Mouse (Mus musculus) cerebellum, adult 2 months (tissue): ENCODE measurements at regions not wholly inside any gene's neighbourhood (a gene's known extent, or its start where the extent isn't known, plus 50 kb on each side); places are given as distances from the start of the nearest gene placed in this dataset.

ENCODE experiments used
- DNase-seq, 2 experiments: peaks; one replicate each; pipeline ENCODE4 v3.0.0; 2021
- H3K27ac ChIP-seq: fragments of 200-500 bp; 2 replicates; pipeline ENCODE4 v1.5.1; 2012; ENCODE audit warnings: low read length, control low read depth, inconsistent platforms; ENCODE audit not compliant: insufficient read depth
- H3K27me3 ChIP-seq: fragments of 200-500 bp; 2 replicates; pipeline ENCODE4 v1.6.1; 2012; ENCODE audit warnings: inconsistent platforms, mild to moderate bottlenecking, low read length, moderate library complexity; ENCODE audit not compliant: control insufficient read depth, insufficient read depth
- H3K4me1 ChIP-seq: fragments of 200-500 bp; 2 replicates; pipeline ENCODE4 v1.6.1; 2011; ENCODE audit warnings: low read length; ENCODE audit not compliant: control insufficient read depth, insufficient read depth
- H3K4me3 ChIP-seq: fragments of 200-500 bp; replicated peaks from 2 replicates; pipeline ENCODE3; 2011; ENCODE audit warnings: mild to moderate bottlenecking, low read depth, low read length, control low read depth; ENCODE audit not compliant: insufficient read depth
- CTCF ChIP-seq: fragments of 200-500 bp; IDR thresholded peaks from 2 replicates; pipeline ENCODE4 v1.5.1; 2011; ENCODE audit warnings: low read depth, mild to moderate bottlenecking, control low read depth, low read length, moderate library complexity, borderline replicate concordance; ENCODE audit not compliant: insufficient read depth
- POLR2A ChIP-seq: fragments of 200-500 bp; IDR thresholded peaks from 2 replicates; pipeline ENCODE4 v1.6.1; 2011; ENCODE audit warnings: low read length, control low read depth, borderline replicate concordance; ENCODE audit not compliant: insufficient read depth
- WGBS: fragments of 180-500 bp; shearing (Covaris S2); methylation state at CpG from one replicate; pipeline ENCODE4 v1.1.7; 2018; 5-methylcytosine and 5-hydroxymethylcytosine counted together

DNA sequence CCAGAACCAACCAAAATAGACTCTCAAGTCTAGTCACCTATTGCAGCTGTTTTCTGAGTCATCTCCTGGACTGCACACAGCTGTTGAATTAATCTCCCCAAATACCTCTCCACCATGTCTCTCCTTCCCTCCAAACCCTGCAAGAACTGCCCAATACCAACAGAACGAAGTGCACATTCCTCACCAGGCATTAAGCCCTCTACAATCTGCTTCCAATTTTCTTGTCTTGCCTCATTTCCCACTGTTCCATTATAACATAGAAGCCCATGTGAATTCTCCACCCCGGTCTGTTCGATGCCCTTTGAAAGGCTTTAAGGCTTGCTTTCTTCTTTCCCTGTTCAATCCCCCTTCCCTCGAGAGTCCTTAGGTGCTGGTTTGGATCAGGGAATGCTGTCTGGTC, 264.9 kb upstream of the Tenm3 start:
- TF ChIP-seq POLR2A, result no peak
- TF ChIP-seq CTCF, result no peak
- Histone ChIP-seq H3K4me3 (no peak overlapping the region), H3K27me3 (no peaks in the 10 kb centered on the region), H3K4me1 (no peaks in the 10 kb centered on the region), H3K27ac (no peak overlapping the region)
- no peak for DNase-seq
- 74% methylated on average over 4 of the region's 4 CpGs for WGBS

GRCm38 (mm10) chr8:49106531-49106930, 262.8 kb upstream of the Tenm3 start:
- TF ChIP-seq POLR2A (no peak), CTCF (no peak)
- no peak for DNase-seq
- 85% methylated on average over 3 of the region's 3 CpGs for WGBS
- Histone ChIP-seq H3K27ac (no peak overlapping the region), H3K4me1 (no peaks in the 10 kb centered on the region), H3K27me3 (no peaks in the 10 kb centered on the region), H3K4me3 (no peak overlapping the region)

DNA sequence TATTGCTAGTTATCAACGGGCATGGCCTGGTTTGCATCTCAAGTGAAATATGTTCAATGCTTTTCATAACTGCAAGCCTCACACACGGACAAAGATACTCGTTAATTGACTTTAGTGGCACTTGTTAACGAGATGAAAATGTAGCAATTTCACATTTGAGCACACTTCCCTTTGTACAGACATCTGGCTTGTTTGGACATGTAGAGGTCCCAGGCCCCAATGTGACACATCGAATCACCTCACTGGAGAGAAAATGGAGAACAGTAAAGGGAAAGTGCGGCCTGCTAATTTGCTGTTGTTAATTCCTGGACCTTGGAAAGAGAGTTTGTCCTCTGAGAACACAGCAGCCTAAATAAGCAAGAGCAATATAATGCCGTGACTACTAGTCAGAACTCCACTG, 257.4 kb upstream of the Tenm3 start:
- H3K4me3 ChIP-seq, result no peak overlapping the region
- H3K4me1 ChIP-seq, result no peaks in the 10 kb centered on the region
- TF ChIP-seq CTCF, result no peak
- no peak for TF ChIP-seq POLR2A
- WGBS, result 59% methylated on average over 7 of the region's 7 CpGs
- no peaks in the 10 kb centered on the region for H3K27me3 ChIP-seq
- H3K27ac ChIP-seq, result no peak overlapping the region
- DNase-seq, result no peak

- TF ChIP-seq CTCF, result no peak
- no peak for TF ChIP-seq POLR2A
- DNase-seq, result no peak
- no peak overlapping the region for H3K27ac ChIP-seq
- 81% methylated on average over 6 of the region's 6 CpGs for WGBS
- H3K4me1 ChIP-seq, result no peaks in the 10 kb centered on the region
- no peaks in the 10 kb centered on the region for H3K27me3 ChIP-seq
- no peak overlapping the region for H3K4me3 ChIP-seq
Observed at GRCm38 (mm10) chr8:49084191-49084875, 240.6 kb upstream of the Tenm3 start.

DNA sequence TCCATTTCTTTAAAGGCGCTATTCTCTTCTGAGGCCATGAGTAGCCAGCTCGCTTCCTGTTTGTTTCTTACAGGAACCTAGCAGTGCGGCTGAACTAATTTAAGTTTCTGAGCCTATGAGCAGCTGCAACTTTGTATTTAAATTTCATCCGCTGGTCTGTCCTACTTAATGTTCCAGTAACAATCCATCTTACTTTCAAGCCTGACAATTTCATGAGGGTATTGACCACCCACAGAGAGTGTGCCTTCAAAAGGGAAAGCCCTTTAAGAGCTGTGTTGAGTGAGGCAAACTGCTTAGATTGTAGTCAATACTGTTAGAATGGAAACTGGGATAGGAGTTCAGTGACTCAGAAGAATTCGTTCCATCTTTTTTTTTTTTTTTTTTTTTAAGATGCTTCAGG, 225.7 kb upstream of the Tenm3 start:
- Histone ChIP-seq H3K4me1 (no peaks in the 10 kb centered on the region), H3K27ac (no peak overlapping the region), H3K27me3 (no peaks in the 10 kb centered on the region), H3K4me3 (no peak overlapping the region)
- no peak for DNase-seq
- TF ChIP-seq CTCF (no peak), POLR2A (no peak)
- 78% methylated on average over 5 of the region's 5 CpGs for WGBS

- Histone ChIP-seq H3K27me3 (no peaks in the 10 kb centered on the region), H3K4me1 (no peaks in the 10 kb centered on the region), H3K27ac (no peak overlapping the region), H3K4me3 (no peak overlapping the region)
- no peak for DNase-seq
- WGBS, result 66% methylated on average over 3 of the region's 3 CpGs
- TF ChIP-seq POLR2A (no peak), CTCF (no peak)
Observed at GRCm38 (mm10) chr8:49063256-49063655, 219.5 kb upstream of the Tenm3 start.

DNA sequence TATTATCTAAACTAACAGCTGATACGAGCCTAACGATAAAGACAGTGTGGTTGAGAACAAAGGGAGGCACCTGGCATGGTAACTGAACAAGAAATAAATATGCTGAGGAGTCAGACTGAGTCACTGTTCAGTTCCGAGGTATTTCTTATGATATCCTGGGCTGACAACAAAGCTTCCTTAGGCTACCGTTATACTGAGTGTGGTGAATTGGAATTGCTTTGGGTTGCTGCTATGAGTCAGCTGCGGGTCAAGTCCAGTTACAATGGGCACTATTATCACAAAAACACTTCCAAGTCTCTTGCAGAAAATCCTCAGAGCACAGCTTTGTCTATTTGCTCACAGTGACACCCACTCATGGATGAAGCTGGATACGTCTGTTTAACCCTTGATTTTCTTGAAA, 199.5 kb upstream of the Tenm3 start:
- 73% methylated on average over 6 of the region's 6 CpGs for WGBS
- no peak for TF ChIP-seq CTCF
- no peak for TF ChIP-seq POLR2A
- no peaks in the 10 kb centered on the region for H3K4me1 ChIP-seq

GRCm38 (mm10) chr8:49035970-49036700, 192.4 kb upstream of the Tenm3 start:
- H3K27me3 ChIP-seq, result no peaks in the 10 kb centered on the region
- 81% methylated on average over 5 of the region's 5 CpGs for whole genome bisulfite sequencing
- no peak for DNase-seq
- no peak overlapping the region for H3K4me3 ChIP-seq
- H3K27ac ChIP-seq, result no peak overlapping the region
- no peaks in the 10 kb centered on the region for H3K4me1 ChIP-seq
- TF ChIP-seq CTCF (no peak), POLR2A (no peak)

More for the DNA sequence above, 199.5 kb upstream of the Tenm3 start:
- Histone ChIP-seq H3K27ac (no peak overlapping the region), H3K4me3 (no peak overlapping the region), H3K27me3 (no peaks in the 10 kb centered on the region)
- no peak for DNase-seq
